Mouse (Mus musculus): Measurements from ENCODE around the gene Cd70.

GRCm38 (mm10) chr17:57166800-57167791 lies 17.5 kb upstream of the Cd70 start:
- TF ChIP-seq GATA1 (IDR thresholded peaks at IDR 0.05; ENCODE audit: low read length) = no peak
- TF ChIP-seq TAL1 (IDR thresholded peaks at IDR 0.05; ENCODE audit: low read length) = no peak
